Comparison of ENCODE assay signal across 7 mouse cellular contexts in the genomic region with DNA sequence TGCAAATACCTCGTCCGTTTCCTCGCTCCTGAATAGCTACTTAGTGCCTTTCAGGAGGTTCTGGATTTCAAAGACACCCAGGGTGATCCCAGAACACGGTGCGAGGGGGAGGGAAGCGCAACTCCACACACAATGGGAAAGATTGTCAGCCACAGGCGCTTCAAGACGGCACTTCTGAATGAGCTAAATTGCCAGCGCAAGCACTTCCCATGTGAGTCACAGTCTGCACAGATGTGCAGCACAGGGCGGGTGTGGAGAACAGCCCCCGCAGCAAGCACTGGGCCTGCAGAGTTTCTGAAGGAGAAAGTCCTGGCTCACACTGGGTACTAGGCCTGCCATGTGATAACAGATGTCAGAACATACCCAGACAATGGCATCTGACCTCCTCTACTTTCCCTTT.
DNase-seq lines count a peak whose midpoint lies in the region; ATAC-seq and TF ChIP-seq lines count a peak whose summit lies in the region.

No protein-coding gene starts in this region.

- H3K36me3 ChIP-seq in C2C12 (ENCODE audit: control insufficient read depth, insufficient read depth): peaks cover 10% of the 10 kb centered on the region
- no peaks in the 10 kb centered on the region for H3K36me3 ChIP-seq in lung, postnatal 0 days (ENCODE audit: insufficient read depth, low read length)

- intact Hi-C loops in left cerebral cortex, postnatal 36 days (cut with DNase I): loop anchor here (10.0 kb wide), 1 partner anchor 349 kb away; no protein-coding TSS in a partner anchor

- H3K27ac ChIP-seq in lung, postnatal 0 days (ENCODE audit: low read length): no peak overlapping the region

- no peak for ATAC-seq in lung, postnatal 0 days

- TF ChIP-seq EP300 in lung, postnatal 0 days (IDR thresholded peaks at IDR 0.05): no peak

- no peak for TF ChIP-seq CTCF in C2C12 (IDR thresholded peaks at IDR 0.05; ENCODE audit: control insufficient read depth, insufficient read depth, insufficient read length)
- TF ChIP-seq CTCF in lung, postnatal 0 days (IDR thresholded peaks at IDR 0.05): no peak

- H3K9me3 ChIP-seq in lung, postnatal 0 days (ENCODE audit: low read length): no peaks in the 10 kb centered on the region

- no peak overlapping the region for H3K4me3 ChIP-seq in C2C12 (ENCODE audit: insufficient read depth, poor library complexity, severe bottlenecking)
- no peak overlapping the region for H3K4me3 ChIP-seq in lung, postnatal 0 days (ENCODE audit: low read depth, low read length)

- H3K4me1 ChIP-seq in lung, postnatal 0 days (ENCODE audit: insufficient read depth, low read depth, low read length): no peaks in the 10 kb centered on the region

- no peak overlapping the region for H3K4me2 ChIP-seq in lung, postnatal 0 days (replicated peaks; ENCODE audit: low read depth, low read length)

- DNase-seq in R1 (ENCODE audit: low read depth, low spot score): peak; percentile 19
- DNase-seq in heart, adult 8-10 months (ENCODE audit: low spot score): peak; percentile 42
- peak; percentile 70 to 72 for DNase-seq in left cerebral cortex, postnatal 36 days (ENCODE audit: low spot score in 2 of 2)
- no peak for DNase-seq in lung, postnatal 0 days (ENCODE audit: low spot score)
- DNase-seq in kidney, postnatal 4 days: no peak
- no peak for DNase-seq in urinary bladder, adult 2 months (ENCODE audit: low spot score)

- no peaks in the 10 kb centered on the region for H3K79me3 ChIP-seq in C2C12 (ENCODE audit: low read depth)

- H3K9ac ChIP-seq in lung, postnatal 0 days (replicated peaks; ENCODE audit: low read depth): no peak overlapping the region

- no peaks in the 10 kb centered on the region for H3K79me2 ChIP-seq in C2C12 (ENCODE audit: control insufficient read depth, insufficient read depth)

- 74% methylated on average over 11 of the region's 11 CpGs for WGBS in lung, postnatal 0 days

- no peak overlapping the region for H3ac ChIP-seq in C2C12 (ENCODE audit: control insufficient read depth, insufficient read length, low read depth)

- H3K27me3 ChIP-seq in C2C12 (ENCODE audit: control insufficient read depth, insufficient read depth, insufficient read length): no peaks in the 10 kb centered on the region
- no peaks in the 10 kb centered on the region for H3K27me3 ChIP-seq in lung, postnatal 0 days (replicated peaks; ENCODE audit: insufficient read depth, low read length)

TF ChIP-seq in C2C12, 6 proteins besides CTCF, POLR2A, EP300 and RAD21:
- peak; percentile 71 for TF ChIP-seq MYOD1 (IDR thresholded peaks at IDR 0.05; ENCODE audit: control insufficient read depth, insufficient read length, low read depth)
- TF ChIP-seq FOSL1 (IDR thresholded peaks at IDR 0.05; ENCODE audit: insufficient read depth, low read length, poor library complexity, severe bottlenecking): no peak
- peak; percentile 15 for TF ChIP-seq USF1 (IDR thresholded peaks at IDR 0.05; ENCODE audit: low read depth)
- TF ChIP-seq MAX (IDR thresholded peaks at IDR 0.05): peak; percentile 12

Comparison
In these comparisons a context has a peak if more than half of its experiments do, and no peak if none do; other contexts are left out.
1. DNase-seq: peak in R1 (single experiment), heart, adult 8-10 months (single experiment) and left cerebral cortex, postnatal 36 days (2 of 2); none in lung, postnatal 0 days (single experiment), kidney, postnatal 4 days (0 of 2) and urinary bladder, adult 2 months (single experiment).